Mouse (Mus musculus) limb, embryonic 11.5 days (tissue): ENCODE measurements around the gene Phgr1. TPM values are rescaled to one million over a fixed set of nuclear protein-coding genes. Genes with fewer than 3 reads are reported as not detected.

ENCODE experiments used
- ATAC-seq: fragments of 200-750 bp; cut with Nextera tagmentation; 2 replicates; pipeline ENCODE4 v1.8.0; 2017; ENCODE audit warnings: low read depth; ENCODE audit not compliant: insufficient number of reproducible peaks, low FRiP score, low TSS enrichment
- DNase-seq: peaks from one replicate; pipeline ENCODE4 v3.0.0-alpha.2; 2015; ENCODE audit warnings: low spot score
- H3K27ac ChIP-seq: fragments of 300-500 bp; sonication (generic); replicated peaks from 2 replicates; pipeline ENCODE4 v1.5.1; 2014; ENCODE audit warnings: low read depth, mild to moderate bottlenecking, low read length
- H3K27me3 ChIP-seq: fragments of 300-500 bp; sonication (generic); 2 replicates; pipeline ENCODE4 v1.6.1; 2014; ENCODE audit warnings: mild to moderate bottlenecking, low read length, mixed read lengths; ENCODE audit not compliant: control insufficient read depth, insufficient read depth
- H3K36me3 ChIP-seq: fragments of 300-500 bp; sonication (generic); 2 replicates; pipeline ENCODE4 v1.6.1; 2014; ENCODE audit warnings: mild to moderate bottlenecking, low read length, moderate library complexity, mixed read lengths; ENCODE audit not compliant: control insufficient read depth, insufficient read depth
- H3K4me1 ChIP-seq: fragments of 300-500 bp; sonication (generic); 2 replicates; pipeline ENCODE4 v1.6.1; 2014; ENCODE audit warnings: low read length, mixed read lengths; ENCODE audit not compliant: control insufficient read depth, insufficient read depth
- H3K4me2 ChIP-seq: fragments of 300-500 bp; sonication (generic); 2 replicates; pipeline ENCODE4 v1.6.1; 2014; ENCODE audit warnings: low read depth, mild to moderate bottlenecking, moderate library complexity; ENCODE audit not compliant: severe bottlenecking
- H3K4me3 ChIP-seq: fragments of 300-500 bp; sonication (generic); 2 replicates; pipeline ENCODE4 v1.5.1; 2014; ENCODE audit warnings: low read depth, low read length
- H3K9ac ChIP-seq: fragments of 300-500 bp; sonication (generic); 2 replicates; pipeline ENCODE4 v1.6.1; 2014; ENCODE audit warnings: mild to moderate bottlenecking, low read length
- H3K9me3 ChIP-seq: fragments of 300-500 bp; sonication (generic); 2 replicates; pipeline ENCODE4 v1.6.1; 2016; ENCODE audit warnings: low read length; ENCODE audit not compliant: control insufficient read depth
- WGBS: fragments of 180-500 bp; shearing (Covaris S2); extraction: QIAGEN DNeasy Blood & Tissue Kit; methylation state at CpG from one replicate; pipeline ENCODE4 v1.1.7; 2014; 5-methylcytosine and 5-hydroxymethylcytosine counted together
- polyA plus RNA-seq: library from polyadenylated mRNA; unstranded; fragments of >200 nt; fragmentation: Nextera tagmentation; extraction: Ambion mirVana; gene quantifications from 2 replicates; pipeline ENCODE4 v1.2.1, GENCODE M21; 2014

Phgr1 gene
- polyA plus RNA-seq, 1 experiment from 2014 or later, result not detected

DNA sequence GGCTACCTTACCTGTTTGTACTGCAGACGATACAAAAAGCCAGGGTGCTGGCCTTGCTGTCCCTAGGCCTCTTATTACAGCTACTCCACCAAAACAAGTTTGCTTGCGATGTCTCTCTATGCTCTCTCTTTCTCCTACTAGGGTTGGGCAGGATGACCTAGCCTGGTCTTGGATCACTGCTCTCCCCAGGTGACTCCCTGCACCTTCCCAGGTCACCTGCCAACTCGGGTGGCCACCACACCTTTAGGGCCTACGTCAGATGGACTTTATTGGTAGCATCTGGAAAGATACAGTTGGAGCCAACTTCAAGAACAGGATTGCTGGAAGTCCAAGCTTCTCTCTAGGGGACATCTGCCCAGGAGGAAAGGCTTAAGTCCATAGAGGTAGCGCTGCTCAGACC, 7.7 kb upstream of the Phgr1 start:
- Histone ChIP-seq H3K4me1 (peaks cover 5% of the 10 kb centered on the region; the same call in 1 of the 2 replicates), H3K4me2 (no peak overlapping the region), H3K4me3 (no peak overlapping the region), H3K9ac (no peak overlapping the region), H3K27me3 (peaks cover 13% of the 10 kb centered on the region), H3K36me3 (no peaks in the 10 kb centered on the region), H3K27ac (no peak overlapping the region), H3K9me3 (no peaks in the 10 kb centered on the region)
- no peak for ATAC-seq
- DNase-seq, result no peak
- 78% methylated on average over 5 of the region's 5 CpGs for WGBS

DNA sequence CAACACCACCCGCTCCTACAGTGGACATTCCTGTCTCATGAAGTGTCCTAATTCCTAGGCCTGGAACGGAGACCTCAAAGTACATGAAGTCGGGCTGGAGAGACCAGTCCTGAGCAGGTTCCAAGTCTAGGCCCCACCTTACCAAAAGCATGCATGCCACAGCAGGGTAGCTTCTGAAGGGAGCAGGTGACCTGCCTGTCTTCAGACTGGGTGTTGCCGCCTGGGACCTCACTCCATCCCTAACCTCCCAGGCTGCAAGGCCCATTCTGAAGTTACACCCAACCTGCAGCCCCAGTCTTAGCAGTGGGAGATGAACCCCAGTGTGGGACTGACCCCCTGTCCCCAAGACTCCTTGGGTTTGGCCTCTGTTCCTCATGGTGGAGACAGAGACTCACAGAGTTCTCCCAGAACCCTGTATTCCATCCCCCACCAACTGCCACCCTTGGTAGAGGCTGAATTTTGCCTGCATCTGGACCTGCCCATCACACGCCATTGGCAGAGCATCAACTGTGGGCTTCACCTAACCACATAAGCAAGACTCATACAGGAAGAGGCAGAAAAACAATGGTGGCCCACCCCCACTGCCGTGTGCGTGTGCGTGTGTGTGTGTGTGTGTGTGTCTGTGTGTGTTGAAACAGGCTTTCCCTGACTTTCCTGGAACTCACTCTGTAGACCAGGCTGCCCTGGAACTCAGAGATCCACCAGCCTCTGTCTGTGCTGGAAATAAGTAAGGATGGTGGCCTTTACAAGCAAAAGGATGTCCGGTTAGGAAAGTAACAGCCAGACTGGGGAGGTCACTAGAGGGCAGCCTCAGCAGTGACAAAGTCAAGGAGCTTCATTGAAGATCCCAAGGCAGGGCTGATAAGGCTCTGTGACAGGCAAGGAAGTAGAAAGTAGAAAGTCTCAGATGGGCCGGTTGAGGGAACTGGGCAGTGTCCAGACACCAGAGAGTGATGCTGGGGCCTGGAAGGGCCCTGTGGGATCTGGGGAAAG, 6.2 kb upstream of the Phgr1 start:
- Histone ChIP-seq H3K9me3 (no peaks in the 10 kb centered on the region), H3K9ac (no peak overlapping the region), H3K4me2 (no peak overlapping the region), H3K27me3 (peaks cover 7% of the 10 kb centered on the region), H3K4me1 (peaks cover 5% of the 10 kb centered on the region; the same call in 1 of the 2 replicates), H3K4me3 (no peak overlapping the region), H3K36me3 (no peaks in the 10 kb centered on the region), H3K27ac (no peak overlapping the region)
- ATAC-seq (no peak), DNase-seq (no peak)
- WGBS, result 75% methylated on average over 10 of the region's 10 CpGs

DNA sequence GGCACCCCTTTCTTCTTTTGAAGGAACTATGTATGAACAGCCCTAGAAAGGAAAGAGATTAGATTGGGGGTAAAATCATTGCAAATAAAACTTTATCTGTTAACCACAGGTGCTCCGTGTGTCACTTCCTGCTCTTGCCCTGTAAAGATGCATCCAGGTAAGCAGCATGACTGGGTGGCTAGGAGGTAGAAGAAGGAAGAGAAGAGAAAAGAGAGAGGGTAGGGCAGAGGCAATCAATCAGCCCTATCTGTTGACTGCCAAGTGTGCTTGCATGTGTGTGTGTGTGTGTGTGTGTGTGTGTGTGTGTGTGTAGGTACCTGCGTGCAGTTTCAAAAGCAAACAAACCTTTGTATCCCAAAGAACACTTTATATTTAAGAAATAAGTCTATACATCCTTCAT, 2.0 kb downstream of the Phgr1 start:
- H3K4me1 ChIP-seq, result no peaks in the 10 kb centered on the region; the same call in 1 of the 2 replicates
- no peaks in the 10 kb centered on the region for H3K9me3 ChIP-seq
- ATAC-seq (no peak), DNase-seq (no peak)
- 92% methylated on average over 2 of the region's 2 CpGs for WGBS
- H3K36me3 ChIP-seq, result no peaks in the 10 kb centered on the region
- no peaks in the 10 kb centered on the region for H3K27me3 ChIP-seq
- H3K4me3 ChIP-seq, result no peak overlapping the region
- no peak overlapping the region for H3K27ac ChIP-seq
- no peak overlapping the region for H3K4me2 ChIP-seq
- H3K9ac ChIP-seq, result no peak overlapping the region

DNA sequence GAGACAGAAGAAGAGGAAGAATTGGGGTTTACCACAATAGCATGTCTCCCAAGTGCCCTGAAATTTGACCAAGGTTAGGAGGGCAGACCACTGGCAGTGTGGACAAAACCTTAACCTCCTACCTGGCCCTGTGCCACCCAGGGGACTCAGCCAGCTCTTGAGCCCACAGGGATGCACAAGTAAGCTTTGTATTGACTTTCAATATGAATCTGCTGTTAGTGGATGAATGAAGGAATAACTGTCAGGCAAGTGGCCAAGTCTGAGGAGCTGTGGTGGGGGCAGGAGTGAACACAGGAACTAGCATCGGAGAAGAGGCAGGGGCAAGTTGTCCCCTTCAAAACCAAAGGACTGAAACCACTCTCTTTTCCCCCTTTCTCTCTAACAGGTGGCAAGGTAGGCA, 2.8 kb downstream of the Phgr1 start:
- WGBS, result 56% methylated on average over 1 of the region's 1 CpGs
- H3K27me3 ChIP-seq, result 0 out of 2 replicates have a peak, but pooled peaks cover 3% of the 10 kb centered on the region
- H3K9me3 ChIP-seq, result no peaks in the 10 kb centered on the region
- H3K4me3 ChIP-seq, result no peak overlapping the region
- no peak for ATAC-seq
- H3K36me3 ChIP-seq, result no peaks in the 10 kb centered on the region
- no peak overlapping the region for H3K4me2 ChIP-seq
- no peak overlapping the region for H3K9ac ChIP-seq
- no peak for DNase-seq
- no peaks in the 10 kb centered on the region; the same call in 1 of the 2 replicates for H3K4me1 ChIP-seq
- H3K27ac ChIP-seq, result no peak overlapping the region

DNA sequence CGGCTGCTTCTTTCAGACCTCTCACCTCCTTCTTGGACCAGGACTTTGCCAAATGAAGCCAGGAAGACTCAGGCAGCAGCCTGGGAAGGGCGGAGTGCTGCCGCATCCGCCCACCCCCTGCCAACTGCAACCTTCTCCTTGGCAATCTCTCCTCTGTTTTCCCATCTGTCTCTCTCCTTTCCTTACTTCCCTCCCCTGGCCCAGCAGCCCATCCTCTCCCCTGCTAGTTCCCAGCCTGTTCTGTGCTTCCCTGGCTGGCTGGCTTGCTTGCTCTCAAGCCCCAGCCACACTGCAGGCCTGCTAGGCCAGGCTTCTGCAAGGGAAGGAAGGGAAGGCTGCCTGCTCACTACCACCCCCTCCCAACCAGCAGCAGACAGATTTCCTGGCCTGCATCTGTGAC, 3.3 kb downstream of the Phgr1 start:
- DNase-seq (no peak), ATAC-seq (no peak)
- Histone ChIP-seq H3K36me3 (no peaks in the 10 kb centered on the region), H3K9me3 (no peaks in the 10 kb centered on the region), H3K27ac (no peak overlapping the region), H3K4me2 (no peak overlapping the region), H3K27me3 (0 out of 2 replicates have a peak, but pooled peaks cover 3% of the 10 kb centered on the region), H3K4me1 (no peaks in the 10 kb centered on the region; the same call in 1 of the 2 replicates), H3K4me3 (no peak overlapping the region), H3K9ac (no peak overlapping the region)
- 60% methylated on average over 3 of the region's 4 CpGs for WGBS

DNA sequence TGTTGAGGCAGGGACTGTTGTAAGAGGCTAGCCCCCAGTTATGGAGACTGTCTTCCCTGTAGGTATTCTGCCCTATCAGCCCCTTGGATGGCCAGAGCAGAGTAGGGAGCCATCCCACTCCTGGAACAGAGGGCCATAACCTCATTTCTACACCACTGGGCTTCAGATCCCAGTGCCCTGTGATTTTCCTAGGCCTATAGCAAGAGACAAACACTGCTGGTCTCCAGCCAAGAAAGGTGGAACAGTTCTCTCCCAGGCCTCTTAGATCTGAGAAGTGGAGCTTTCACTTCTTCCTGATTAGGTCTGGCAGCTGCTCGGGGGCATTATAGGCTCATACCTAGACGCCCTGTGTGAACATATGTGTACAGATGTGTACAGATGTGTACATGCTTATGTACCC, 3.7 kb downstream of the Phgr1 start:
- H3K36me3 ChIP-seq, result no peaks in the 10 kb centered on the region
- H3K27me3 ChIP-seq, result 0 out of 2 replicates have a peak, but pooled peaks cover 3% of the 10 kb centered on the region
- no peak overlapping the region for H3K4me3 ChIP-seq
- no peaks in the 10 kb centered on the region for H3K9me3 ChIP-seq
- DNase-seq (no peak), ATAC-seq (no peak)
- no peaks in the 10 kb centered on the region; the same call in 1 of the 2 replicates for H3K4me1 ChIP-seq
- no peak overlapping the region for H3K9ac ChIP-seq
- no peak overlapping the region for H3K27ac ChIP-seq
- WGBS, result 71% methylated on average over 2 of the region's 2 CpGs
- H3K4me2 ChIP-seq, result no peak overlapping the region

DNA sequence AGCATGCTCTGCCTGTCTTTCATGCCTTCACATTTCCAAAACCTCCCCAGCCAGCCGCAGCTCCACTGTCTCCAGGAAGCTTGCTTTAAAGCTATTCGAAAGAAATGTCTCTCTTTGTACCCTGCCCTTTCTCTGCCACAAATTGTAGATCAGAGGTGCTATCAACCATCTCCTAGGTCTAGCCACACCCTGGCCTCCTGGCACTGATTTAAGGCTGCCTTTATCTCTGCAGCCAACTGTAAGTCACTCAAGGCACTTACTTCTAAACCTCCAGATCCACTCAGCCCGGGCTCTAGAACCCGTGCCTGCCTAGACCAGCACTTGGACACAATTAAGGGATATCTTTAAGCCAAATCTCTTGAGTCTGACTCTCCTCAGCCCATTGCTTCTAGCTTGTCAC, 5.8 kb downstream of the Phgr1 start:
- no peak overlapping the region for H3K27ac ChIP-seq
- H3K9me3 ChIP-seq, result no peaks in the 10 kb centered on the region
- H3K9ac ChIP-seq, result no peak overlapping the region
- H3K4me3 ChIP-seq, result no peak overlapping the region
- no peak for ATAC-seq
- no peaks in the 10 kb centered on the region; the same call in 1 of the 2 replicates for H3K4me1 ChIP-seq
- H3K36me3 ChIP-seq, result no peaks in the 10 kb centered on the region
- 0 out of 2 replicates have a peak, but pooled peaks cover 3% of the 10 kb centered on the region for H3K27me3 ChIP-seq
- no peak overlapping the region for H3K4me2 ChIP-seq
- no peak for DNase-seq
- WGBS, result 67% methylated on average over 4 of the region's 4 CpGs

DNA sequence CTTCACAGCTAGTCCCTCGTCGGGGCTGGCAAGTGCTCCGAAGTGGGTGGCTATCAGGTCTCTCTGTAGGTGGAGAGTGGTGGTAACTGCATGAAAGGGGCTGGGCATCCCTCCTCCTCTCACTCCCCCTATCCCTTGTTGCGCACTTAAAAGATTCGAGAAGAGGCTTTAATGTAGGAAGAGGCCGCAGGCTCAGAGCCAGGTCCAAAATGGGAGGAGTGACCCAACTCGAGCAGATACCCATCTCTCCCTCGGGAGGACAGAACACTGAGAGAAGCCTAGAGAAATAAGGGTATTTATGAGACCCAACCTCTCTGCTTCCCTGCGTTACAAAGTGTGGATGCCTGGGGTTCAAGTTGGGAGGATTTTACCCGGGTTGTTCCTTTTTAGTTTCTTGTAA, 6.5 kb downstream of the Phgr1 start:
- Histone ChIP-seq H3K27ac (no peak overlapping the region), H3K36me3 (no peaks in the 10 kb centered on the region), H3K9me3 (no peaks in the 10 kb centered on the region), H3K4me2 (peak overlapping the region; percentile 64), H3K4me3 (peak overlapping the region; percentile 28), H3K27me3 (0 out of 2 replicates have a peak, but pooled peaks cover 3% of the 10 kb centered on the region), H3K4me1 (no peaks in the 10 kb centered on the region; the same call in 1 of the 2 replicates), H3K9ac (no peak overlapping the region)
- no peak for DNase-seq
- no peak for ATAC-seq
- 10% methylated on average over 10 of the region's 10 CpGs for WGBS
